Mouse (Mus musculus) hindbrain, embryonic 13.5 days (tissue): Measurements from ENCODE around the gene Map4k2. TPM values are rescaled to one million over a fixed set of nuclear protein-coding genes. Genes with fewer than 3 reads are reported as not detected.

ENCODE experiments used
- ATAC-seq: fragments of 200-750 bp; cut with Nextera tagmentation; 2 replicates; pipeline ENCODE4 v1.8.0; 2017; ENCODE audit warnings: moderate TSS enrichment; ENCODE audit not compliant: low FRiP score
- H3K27ac ChIP-seq: fragments of 300-500 bp; sonication (generic); 2 replicates; pipeline ENCODE4 v1.5.1; 2015; ENCODE audit warnings: inconsistent platforms, mild to moderate bottlenecking, moderate library complexity
- H3K27me3 ChIP-seq: fragments of 300-500 bp; sonication (generic); 2 replicates; pipeline ENCODE4 v1.6.1; 2015; ENCODE audit warnings: mild to moderate bottlenecking, inconsistent platforms
- H3K36me3 ChIP-seq: fragments of 300-500 bp; sonication (generic); 2 replicates; pipeline ENCODE4 v1.6.1; 2015; ENCODE audit warnings: mild to moderate bottlenecking, inconsistent platforms
- H3K4me1 ChIP-seq: fragments of 300-500 bp; sonication (generic); replicated peaks from 2 replicates; pipeline ENCODE4 v1.6.1; 2015; ENCODE audit warnings: inconsistent platforms
- H3K4me2 ChIP-seq: fragments of 300-500 bp; sonication (generic); 2 replicates; pipeline ENCODE4 v1.6.1; 2015; ENCODE audit warnings: inconsistent platforms, mild to moderate bottlenecking, moderate library complexity
- H3K4me3 ChIP-seq: fragments of 300-500 bp; sonication (generic); 2 replicates; pipeline ENCODE4 v1.5.1; 2015; ENCODE audit warnings: mild to moderate bottlenecking, inconsistent platforms
- H3K9ac ChIP-seq: fragments of 300-500 bp; sonication (generic); 2 replicates; pipeline ENCODE4 v1.6.1; 2015; ENCODE audit warnings: mild to moderate bottlenecking, inconsistent platforms
- H3K9me3 ChIP-seq: fragments of 300-500 bp; sonication (generic); 2 replicates; pipeline ENCODE4 v1.6.1; 2016; ENCODE audit warnings: inconsistent platforms
- WGBS: fragments of 180-500 bp; shearing (Covaris S2); methylation state at CpG from one replicate; pipeline ENCODE4 v1.1.7; 2015; 5-methylcytosine and 5-hydroxymethylcytosine counted together
- polyA plus RNA-seq: library from polyadenylated mRNA; unstranded; fragments of >200 nt; fragmentation: Nextera tagmentation; extraction: Ambion mirVana; gene quantifications from 2 replicates; pipeline ENCODE4 v1.2.1, GENCODE M21; 2015

Map4k2 gene
- polyA plus RNA-seq, 1 experiment from 2014 or later: 17.6 TPM

DNA sequence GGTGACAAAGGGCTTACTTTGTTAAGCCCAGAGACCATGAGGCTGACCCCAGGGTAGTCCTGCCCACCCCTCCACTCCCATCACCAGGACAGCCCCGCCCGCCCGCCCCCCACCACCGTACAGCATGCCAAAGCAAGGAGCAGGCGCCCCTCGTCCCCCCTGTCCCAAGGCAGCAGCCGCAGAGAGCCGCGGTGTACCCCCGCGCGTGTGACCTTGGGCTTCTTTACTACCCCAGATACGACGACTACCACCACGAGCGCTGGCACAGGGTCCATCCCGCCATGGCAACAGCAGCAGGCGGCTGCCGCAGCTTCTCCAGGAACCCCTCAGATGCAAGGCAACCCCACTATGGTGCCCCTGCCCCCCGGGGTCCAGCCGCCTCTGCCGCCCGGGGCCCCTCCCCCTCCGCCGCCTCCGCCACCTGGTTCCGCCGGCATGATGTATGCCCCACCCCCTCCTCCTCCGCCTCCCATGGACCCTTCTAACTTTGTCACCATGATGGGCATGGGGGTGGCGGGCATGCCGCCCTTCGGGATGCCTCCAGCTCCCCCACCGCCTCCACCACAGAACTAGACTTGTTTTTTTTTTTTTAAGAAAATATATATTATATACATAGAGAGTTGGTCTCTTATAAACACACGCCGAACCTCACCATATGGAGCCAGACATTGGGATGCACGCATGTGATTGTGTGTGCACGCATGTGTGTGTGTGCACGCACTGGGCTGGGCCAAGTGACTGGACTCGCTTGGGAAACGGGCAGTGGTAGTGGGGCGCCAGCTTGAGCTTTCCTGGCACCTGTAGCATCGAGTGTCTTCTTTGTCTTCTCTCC, 34.7 kb downstream of the Map4k2 start:
- H3K4me2 ChIP-seq: no peak overlapping the region
- H3K9ac ChIP-seq: no peak overlapping the region
- no peaks in the 10 kb centered on the region for H3K27me3 ChIP-seq
- ATAC-seq: peak; percentile 22; the same call in 1 of the 2 replicates
- H3K27ac ChIP-seq: no peak overlapping the region
- 87% methylated on average over 40 of the region's 42 CpGs for WGBS
- no peak overlapping the region for H3K4me3 ChIP-seq
- H3K36me3 ChIP-seq: peaks cover 89% of the 10 kb centered on the region
- H3K9me3 ChIP-seq: no peaks in the 10 kb centered on the region
- H3K4me1 ChIP-seq: peaks cover 12% of the 10 kb centered on the region

- H3K4me2 ChIP-seq: no peak overlapping the region
- H3K36me3 ChIP-seq: peaks cover 86% of the 10 kb centered on the region
- no peak for ATAC-seq
- no peaks in the 10 kb centered on the region for H3K27me3 ChIP-seq
- H3K9ac ChIP-seq: no peak overlapping the region
- 72% methylated on average over 14 of the region's 14 CpGs for WGBS
- H3K4me3 ChIP-seq: no peak overlapping the region
- peaks cover 12% of the 10 kb centered on the region for H3K4me1 ChIP-seq
- H3K27ac ChIP-seq: no peak overlapping the region
- no peaks in the 10 kb centered on the region for H3K9me3 ChIP-seq
Observed at GRCm38 (mm10) chr19:6376255-6376564, 35.3 kb downstream of the Map4k2 start.

GRCm38 (mm10) chr19:6376643-6377042, 35.7 kb downstream of the Map4k2 start:
- H3K9ac ChIP-seq: no peak overlapping the region
- H3K4me1 ChIP-seq: peaks cover 12% of the 10 kb centered on the region
- no peak overlapping the region for H3K4me3 ChIP-seq
- H3K27ac ChIP-seq: peak overlapping the region; percentile 46
- H3K9me3 ChIP-seq: no peaks in the 10 kb centered on the region
- no peaks in the 10 kb centered on the region for H3K27me3 ChIP-seq
- 86% methylated on average over 2 of the region's 2 CpGs for WGBS
- no peak overlapping the region for H3K4me2 ChIP-seq
- H3K36me3 ChIP-seq: peaks cover 82% of the 10 kb centered on the region
- no peak for ATAC-seq

- no peak overlapping the region for H3K4me3 ChIP-seq
- H3K4me1 ChIP-seq: peaks cover 12% of the 10 kb centered on the region
- peak overlapping the region; percentile 76 for H3K27ac ChIP-seq
- H3K27me3 ChIP-seq: no peaks in the 10 kb centered on the region
- 42% methylated on average over 11 of the region's 11 CpGs for WGBS
- no peak overlapping the region for H3K4me2 ChIP-seq
- H3K9me3 ChIP-seq: no peaks in the 10 kb centered on the region
- H3K9ac ChIP-seq: no peak overlapping the region
- peaks cover 73% of the 10 kb centered on the region for H3K36me3 ChIP-seq
- ATAC-seq: no peak
Observed at GRCm38 (mm10) chr19:6377327-6378040, 36.5 kb downstream of the Map4k2 start.

- no peak overlapping the region for H3K4me2 ChIP-seq
- no peaks in the 10 kb centered on the region for H3K9me3 ChIP-seq
- H3K27ac ChIP-seq: no peak overlapping the region
- no peaks in the 10 kb centered on the region for H3K27me3 ChIP-seq
- WGBS: 93% methylated on average over 9 of the region's 9 CpGs
- peaks cover 43% of the 10 kb centered on the region for H3K36me3 ChIP-seq
- H3K4me3 ChIP-seq: no peak overlapping the region
- peaks cover 23% of the 10 kb centered on the region for H3K4me1 ChIP-seq
- H3K9ac ChIP-seq: no peak overlapping the region
- no peak for ATAC-seq
Observed at GRCm38 (mm10) chr19:6380411-6381166, 39.7 kb downstream of the Map4k2 start.

GRCm38 (mm10) chr19:6381238-6381637, 40.3 kb downstream of the Map4k2 start:
- peaks cover 23% of the 10 kb centered on the region for H3K4me1 ChIP-seq
- 97% methylated on average over 5 of the region's 5 CpGs for WGBS

GRCm38 (mm10) chr19:6382323-6382924, 41.5 kb downstream of the Map4k2 start:
- Histone ChIP-seq H3K4me2 (no peak overlapping the region), H3K9ac (no peak overlapping the region), H3K27ac (no peak overlapping the region), H3K36me3 (peaks cover 25% of the 10 kb centered on the region), H3K4me3 (no peak overlapping the region), H3K9me3 (no peaks in the 10 kb centered on the region), H3K27me3 (no peaks in the 10 kb centered on the region), H3K4me1 (peaks cover 14% of the 10 kb centered on the region)
- WGBS: 84% methylated on average over 4 of the region's 4 CpGs
- no peak for ATAC-seq

More at GRCm38 (mm10) chr19:6381238-6381637, 40.3 kb downstream of the Map4k2 start:
- Histone ChIP-seq H3K36me3 (peaks cover 37% of the 10 kb centered on the region), H3K4me2 (no peak overlapping the region), H3K9me3 (no peaks in the 10 kb centered on the region), H3K27ac (no peak overlapping the region), H3K9ac (no peak overlapping the region), H3K27me3 (no peaks in the 10 kb centered on the region), H3K4me3 (no peak overlapping the region)
- ATAC-seq: no peak

GRCm38 (mm10) chr19:6383470-6383869, 42.5 kb downstream of the Map4k2 start:
- no peak for ATAC-seq
- Histone ChIP-seq H3K36me3 (peaks cover 14% of the 10 kb centered on the region), H3K9me3 (no peaks in the 10 kb centered on the region), H3K27me3 (no peaks in the 10 kb centered on the region), H3K4me2 (no peak overlapping the region), H3K4me1 (peaks cover 10% of the 10 kb centered on the region), H3K27ac (peak overlapping the region; percentile 44; the same call in 1 of the 2 replicates), H3K4me3 (no peak overlapping the region), H3K9ac (peak overlapping the region; percentile 51; the same call in 1 of the 2 replicates)
- WGBS: 52% methylated on average over 5 of the region's 5 CpGs

DNA sequence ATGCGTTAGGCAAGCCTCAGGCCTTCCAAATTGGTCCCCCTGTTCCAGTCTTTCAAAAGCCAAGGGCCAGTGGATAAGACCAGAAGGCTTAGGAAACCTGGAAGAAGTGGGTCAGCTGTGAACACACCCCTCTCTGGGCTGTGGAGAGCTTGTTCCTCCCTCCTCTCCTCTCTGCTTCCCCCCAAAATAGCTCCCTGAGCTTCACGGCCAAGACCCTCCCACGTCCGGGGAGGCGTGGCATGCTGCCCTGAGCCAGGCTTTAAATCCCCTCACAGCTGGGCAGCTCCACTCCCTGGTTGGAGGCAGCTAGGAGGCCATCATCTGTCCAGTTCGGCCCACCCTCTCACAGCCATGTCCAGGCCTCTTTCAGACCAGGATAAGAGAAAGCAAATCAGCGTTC, 43.2 kb downstream of the Map4k2 start, which contains the start of gene Pygm:
Gene Pygm (plus strand): TSS at position 272 of the 400 bp plus-strand sequence.
- peaks cover 10% of the 10 kb centered on the region for H3K4me1 ChIP-seq
- no peak for ATAC-seq
- H3K9ac ChIP-seq: peak within 1 kb of the TSS; percentile 51; the same call in 1 of the 2 replicates
- peaks cover 5% of the 10 kb centered on the region; the same call in 1 of the 2 replicates for H3K27me3 ChIP-seq
- WGBS: 25% methylated on average over 7 of the region's 7 CpGs
- no peaks in the 10 kb centered on the region for H3K9me3 ChIP-seq
- peaks cover 8% of the 10 kb centered on the region for H3K36me3 ChIP-seq
- peak within 1 kb of the TSS; percentile 44; the same call in 1 of the 2 replicates for H3K27ac ChIP-seq
- H3K4me2 ChIP-seq: no peak within 1 kb of the TSS
- no peak within 1 kb of the TSS for H3K4me3 ChIP-seq

DNA sequence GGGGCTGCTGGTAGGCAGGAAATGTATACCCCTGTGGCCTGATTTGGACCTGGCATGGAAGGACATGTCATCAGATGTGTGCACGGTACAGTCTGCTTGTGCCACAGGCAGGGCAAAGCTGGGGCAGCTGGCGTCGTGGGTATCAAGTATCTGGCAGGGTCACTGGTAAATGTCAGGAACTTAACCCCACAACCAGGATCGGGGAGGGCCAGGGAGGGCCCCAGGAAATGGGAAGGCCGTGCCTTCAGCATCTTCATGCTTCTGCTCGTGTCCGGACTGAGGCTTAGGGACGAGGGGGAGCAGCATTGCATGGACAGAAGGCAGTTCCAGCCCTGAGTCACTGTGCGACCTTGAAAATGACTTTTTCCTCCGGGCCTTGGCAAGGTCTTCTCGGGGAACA, 44.0 kb downstream of the Map4k2 start:
- Histone ChIP-seq H3K9me3 (no peaks in the 10 kb centered on the region), H3K4me1 (peaks cover 18% of the 10 kb centered on the region), H3K36me3 (peaks cover 4% of the 10 kb centered on the region; the same call in 1 of the 2 replicates), H3K27ac (no peak overlapping the region), H3K9ac (peak overlapping the region; percentile 24; the same call in 1 of the 2 replicates), H3K4me3 (no peak overlapping the region), H3K27me3 (peaks cover 10% of the 10 kb centered on the region; the same call in 1 of the 2 replicates), H3K4me2 (no peak overlapping the region)
- no peak for ATAC-seq
- WGBS: 80% methylated on average over 11 of the region's 11 CpGs

GRCm38 (mm10) chr19:6385419-6385818, 44.5 kb downstream of the Map4k2 start:
- Histone ChIP-seq H3K4me1 (peaks cover 20% of the 10 kb centered on the region), H3K27ac (no peak overlapping the region), H3K4me3 (no peak overlapping the region), H3K9me3 (no peaks in the 10 kb centered on the region), H3K9ac (peak overlapping the region; percentile 24; the same call in 1 of the 2 replicates), H3K36me3 (peaks cover 4% of the 10 kb centered on the region; the same call in 1 of the 2 replicates), H3K4me2 (no peak overlapping the region), H3K27me3 (peaks cover 10% of the 10 kb centered on the region; the same call in 1 of the 2 replicates)
- WGBS: 85% methylated on average over 5 of the region's 5 CpGs
- no peak for ATAC-seq
